Mouse (Mus musculus) cortical plate, adult 2 months (tissue): ENCODE data around the gene Svopl.
A peak's percentile ranks its signal among the peaks of the same experiment; 100 is the strongest.

Experiments
- CTCF ChIP-seq: fragments of 200-500 bp; IDR thresholded peaks from 2 replicates; pipeline ENCODE4 v1.5.1; 2011; ENCODE audit warnings: mild to moderate bottlenecking, control low read depth, low read length; ENCODE audit not compliant: insufficient read depth; ENCODE audit errors: extremely low read depth
- POLR2A ChIP-seq: fragments of 200-500 bp; IDR thresholded peaks from 2 replicates; pipeline ENCODE4 v1.6.1; 2011; ENCODE audit warnings: mild to moderate bottlenecking, low read length, control low read depth; ENCODE audit not compliant: insufficient read depth; ENCODE audit errors: extremely low read depth

GRCm38 (mm10) chr6:38066215-38066614 lies 19.4 kb upstream of the Svopl start:
- TF ChIP-seq POLR2A = no peak
- TF ChIP-seq CTCF = peak; percentile 77
